Mouse (Mus musculus) cerebellum, adult 2 months (tissue): ENCODE results near the gene Entpd2. TPM values are rescaled to one million over a fixed set of nuclear protein-coding genes. Genes with fewer than 3 reads are reported as not detected.
A peak's percentile ranks its signal among the peaks of the same experiment; 100 is the strongest.

Source experiments
- DNase-seq, 2 experiments: peaks; one replicate each; pipeline ENCODE4 v3.0.0; 2021
- H3K27ac ChIP-seq: fragments of 200-500 bp; 2 replicates; pipeline ENCODE4 v1.5.1; 2012; ENCODE audit warnings: low read length, control low read depth, inconsistent platforms; ENCODE audit not compliant: insufficient read depth
- H3K27me3 ChIP-seq: fragments of 200-500 bp; 2 replicates; pipeline ENCODE4 v1.6.1; 2012; ENCODE audit warnings: inconsistent platforms, mild to moderate bottlenecking, low read length, moderate library complexity; ENCODE audit not compliant: control insufficient read depth, insufficient read depth
- H3K4me1 ChIP-seq: fragments of 200-500 bp; 2 replicates; pipeline ENCODE4 v1.6.1; 2011; ENCODE audit warnings: low read length; ENCODE audit not compliant: control insufficient read depth, insufficient read depth
- H3K4me3 ChIP-seq: fragments of 200-500 bp; replicated peaks from 2 replicates; pipeline ENCODE3; 2011; ENCODE audit warnings: mild to moderate bottlenecking, low read depth, low read length, control low read depth; ENCODE audit not compliant: insufficient read depth
- CTCF ChIP-seq: fragments of 200-500 bp; IDR thresholded peaks from 2 replicates; pipeline ENCODE4 v1.5.1; 2011; ENCODE audit warnings: low read depth, mild to moderate bottlenecking, control low read depth, low read length, moderate library complexity, borderline replicate concordance; ENCODE audit not compliant: insufficient read depth
- POLR2A ChIP-seq: fragments of 200-500 bp; IDR thresholded peaks from 2 replicates; pipeline ENCODE4 v1.6.1; 2011; ENCODE audit warnings: low read length, control low read depth, borderline replicate concordance; ENCODE audit not compliant: insufficient read depth
- WGBS: fragments of 180-500 bp; shearing (Covaris S2); methylation state at CpG from one replicate; pipeline ENCODE4 v1.1.7; 2018; 5-methylcytosine and 5-hydroxymethylcytosine counted together
- polyA plus RNA-seq: library from polyadenylated mRNA; depleted of rRNA; stranded (reverse); fragments of >200 nt; gene quantifications from 2 replicates; pipeline ENCODE4 v1.2.3, GENCODE M21; 2012

The Entpd2 gene
- polyA plus RNA-seq, 1 experiment: 12.5 TPM

GRCm38 (mm10) chr2:25428442-25429236, 33.0 kb downstream of the Entpd2 start, which contains the start of gene Abca2:
TSS of gene Abca2 (plus strand) at chr2:25428703.
- H3K4me1 ChIP-seq: peaks cover 59% of the 10 kb centered on the region
- DNase-seq: peak; percentile 97
- no peaks in the 10 kb centered on the region for H3K27me3 ChIP-seq
- TF ChIP-seq CTCF: peak; percentile 87
- peak; percentile 45; the same call in 1 of the 2 replicates for TF ChIP-seq POLR2A
- peak within 1 kb of the TSS; percentile 71 for H3K4me3 ChIP-seq
- peak within 1 kb of the TSS; percentile 100 for H3K27ac ChIP-seq
- WGBS: under 1% methylated on average over 77 of the region's 89 CpGs

- 2% methylated on average over 5 of the region's 5 CpGs for WGBS
- DNase-seq: peak; percentile 74 to 78
- Histone ChIP-seq H3K4me1 (peaks cover 64% of the 10 kb centered on the region), H3K27ac (peak overlapping the region; percentile 100), H3K27me3 (no peaks in the 10 kb centered on the region), H3K4me3 (peak overlapping the region; percentile 71)
- no peak for TF ChIP-seq CTCF
- TF ChIP-seq POLR2A: 0 out of 2 replicates have a peak, but pooled peaks have one; percentile 10
Measured at GRCm38 (mm10) chr2:25429435-25430180, 33.9 kb downstream of the Entpd2 start.

- peak overlapping the region; percentile 71 for H3K4me3 ChIP-seq
- H3K27me3 ChIP-seq: no peaks in the 10 kb centered on the region
- H3K4me1 ChIP-seq: peaks cover 66% of the 10 kb centered on the region
- peak; percentile 59 to 62 for DNase-seq
- WGBS: 17% methylated on average over 17 of the region's 17 CpGs
- no peak for TF ChIP-seq CTCF
- peak; percentile 16; the same call in 1 of the 2 replicates for TF ChIP-seq POLR2A
- H3K27ac ChIP-seq: peak overlapping the region; percentile 100
Measured at GRCm38 (mm10) chr2:25430395-25431233, 34.9 kb downstream of the Entpd2 start.

- TF ChIP-seq POLR2A (no peak), CTCF (no peak)
- DNase-seq: peak; percentile 53 to 61
- WGBS: 27% methylated on average over 6 of the region's 6 CpGs
- Histone ChIP-seq H3K4me3 (peak overlapping the region; percentile 71), H3K27me3 (no peaks in the 10 kb centered on the region), H3K27ac (peak overlapping the region; percentile 100), H3K4me1 (peaks cover 66% of the 10 kb centered on the region)
Measured at GRCm38 (mm10) chr2:25431308-25431855, 35.7 kb downstream of the Entpd2 start.

GRCm38 (mm10) chr2:25432326-25433098, 36.8 kb downstream of the Entpd2 start:
- peak overlapping the region; percentile 77; the same call in 1 of the 2 replicates for H3K27ac ChIP-seq
- H3K4me1 ChIP-seq: peaks cover 73% of the 10 kb centered on the region
- WGBS: 24% methylated on average over 11 of the region's 11 CpGs
- H3K4me3 ChIP-seq: peak overlapping the region; percentile 71
- TF ChIP-seq CTCF (no peak), POLR2A (no peak)
- peak in 1 of 2 experiments; percentile 48 for DNase-seq
- H3K27me3 ChIP-seq: no peaks in the 10 kb centered on the region

- DNase-seq: peak in 1 of 2 experiments; percentile 57
- Histone ChIP-seq H3K27ac (peak overlapping the region; percentile 77), H3K27me3 (no peaks in the 10 kb centered on the region), H3K4me1 (peaks cover 73% of the 10 kb centered on the region), H3K4me3 (no peak overlapping the region)
- TF ChIP-seq CTCF (no peak), POLR2A (no peak)
- 23% methylated on average over 17 of the region's 17 CpGs for WGBS
Measured at GRCm38 (mm10) chr2:25433101-25433500, 37.4 kb downstream of the Entpd2 start.

GRCm38 (mm10) chr2:25434292-25434691, 38.6 kb downstream of the Entpd2 start:
- peak overlapping the region; percentile 77 for H3K27ac ChIP-seq
- H3K4me3 ChIP-seq: peak overlapping the region; percentile 2
- DNase-seq: peak; percentile 97 to 98
- TF ChIP-seq CTCF: peak; percentile 23; the same call in 1 of the 2 replicates
- TF ChIP-seq POLR2A: no peak; the same call in 1 of the 2 replicates
- WGBS: 7% methylated on average over 8 of the region's 8 CpGs
- H3K4me1 ChIP-seq: peaks cover 75% of the 10 kb centered on the region
- no peaks in the 10 kb centered on the region for H3K27me3 ChIP-seq
